In the genomic region with DNA sequence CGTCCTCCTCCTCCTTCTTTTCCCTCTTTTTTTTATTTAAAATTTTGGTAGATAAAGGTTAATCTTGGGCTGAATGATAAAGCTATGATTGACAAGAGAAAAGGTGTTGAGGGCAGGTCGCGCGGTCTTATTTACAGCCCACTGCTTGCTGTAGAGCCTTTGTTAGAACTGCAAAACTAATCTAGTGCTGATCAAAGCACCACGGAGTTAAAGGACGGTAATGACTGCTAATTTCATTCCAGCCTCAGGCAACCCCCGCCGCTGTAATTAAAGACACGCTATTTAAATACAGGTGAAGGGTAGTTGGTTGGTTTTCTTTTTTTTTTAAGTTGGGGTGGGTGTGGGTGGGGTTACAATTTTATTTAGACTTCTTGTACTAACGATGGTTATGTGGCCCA, we compare ENCODE assay signal across 13 mouse cellular contexts. TPM values are rescaled to one million over a fixed set of nuclear protein-coding genes. Genes with fewer than 3 reads are reported as not detected.
DNase-seq lines count a peak whose midpoint lies in the region; ATAC-seq and TF ChIP-seq lines count a peak whose summit lies in the region.
"Had no signal": no experiment of that assay in that cellular context is flagged by ENCODE, and none has a peak within 500 bp of the region (broad histone marks: within the 10 kb centered on the region; RNA-seq: fewer than 3 reads in every experiment).

No protein-coding gene starts in this region.

- H3K27me3 ChIP-seq in E14TG2a.4 (ENCODE audit: insufficient read depth, low read length): peaks cover 30% of the 10 kb centered on the region
- no peaks in the 10 kb centered on the region for H3K27me3 ChIP-seq in forebrain, postnatal 0 days (ENCODE audit: insufficient read depth, low read length)
- peaks cover 21% of the 10 kb centered on the region for H3K27me3 ChIP-seq in midbrain, embryonic 13.5 days

- H3K4me2 ChIP-seq in forebrain, postnatal 0 days (ENCODE audit: low read depth): peak overlapping the region; percentile 63
- peak overlapping the region; percentile 71 for H3K4me2 ChIP-seq in midbrain, embryonic 13.5 days (replicated peaks)

- ATAC-seq in forebrain, postnatal 0 days: no peak
- ATAC-seq in midbrain, embryonic 13.5 days: no peak

- no peaks in the 10 kb centered on the region for H3K9me3 ChIP-seq in E14TG2a.4 (ENCODE audit: low read length)
- no peaks in the 10 kb centered on the region for H3K9me3 ChIP-seq in forebrain, postnatal 0 days (ENCODE audit: low read length)
- H3K9me3 ChIP-seq in midbrain, embryonic 13.5 days: no peaks in the 10 kb centered on the region

- H3K9ac ChIP-seq in forebrain, postnatal 0 days: peak overlapping the region; percentile 65
- peak overlapping the region; percentile 65 for H3K9ac ChIP-seq in midbrain, embryonic 13.5 days (replicated peaks)

- no peak for TF ChIP-seq POLR2A in cortical plate, adult 2 months (IDR thresholded peaks at IDR 0.05; ENCODE audit: extremely low read depth, insufficient read depth, low read length)

- H3K36me3 ChIP-seq in E14TG2a.4 (ENCODE audit: insufficient read depth, low read length): no peaks in the 10 kb centered on the region
- no peaks in the 10 kb centered on the region for H3K36me3 ChIP-seq in forebrain, postnatal 0 days (ENCODE audit: insufficient read depth)
- no peaks in the 10 kb centered on the region for H3K36me3 ChIP-seq in midbrain, embryonic 13.5 days

- peak; percentile 41 for DNase-seq in forebrain, postnatal 0 days
- DNase-seq in layer of hippocampus, postnatal 25 days (ENCODE audit: extremely low spot score in 1 of 2, low spot score in 1 of 2): no peak
- no peak for DNase-seq in adrenal gland, postnatal 25 days
- DNase-seq in frontal cortex, postnatal 14 days (ENCODE audit: low spot score in 2 of 2): no peak
- DNase-seq in kidney, postnatal 4 days: no peak
- DNase-seq: kidney, postnatal 14 days; thymus, adult 18-20 months had no signal

- WGBS in forebrain, postnatal 0 days: 2% methylated on average over 10 of the region's 10 CpGs
- 4% methylated on average over 10 of the region's 10 CpGs for WGBS in midbrain, embryonic 13.5 days

- H3K27ac ChIP-seq in cortical plate, adult 2 months (ENCODE audit: insufficient read depth, low read length): peak overlapping the region; percentile 80
- peak overlapping the region; percentile 85 for H3K27ac ChIP-seq in forebrain, postnatal 0 days (ENCODE audit: low read depth, low read length)
- H3K27ac ChIP-seq in midbrain, embryonic 13.5 days: peak overlapping the region; percentile 86

- no peak for TF ChIP-seq CTCF in E14TG2a.4 (conservative IDR thresholded peaks at IDR 0.05; ENCODE audit: low read length)
- TF ChIP-seq CTCF in cortical plate, adult 2 months (IDR thresholded peaks at IDR 0.05; ENCODE audit: extremely low read depth, insufficient read depth, low read length): no peak
- TF ChIP-seq CTCF in forebrain, postnatal 0 days (IDR thresholded peaks at IDR 0.05; ENCODE audit: low read depth): no peak

- H3K4me3 ChIP-seq in E14TG2a.4 (replicated peaks; ENCODE audit: low read length): peak overlapping the region; percentile 57
- H3K4me3 ChIP-seq in cortical plate, adult 2 months (ENCODE audit: insufficient read depth, low read length): peak overlapping the region; percentile 50
- peak overlapping the region; percentile 40 for H3K4me3 ChIP-seq in forebrain, postnatal 0 days (ENCODE audit: low read depth, low read length)
- peak overlapping the region; percentile 42 for H3K4me3 ChIP-seq in midbrain, embryonic 13.5 days (replicated peaks)

- H3K4me1 ChIP-seq in E14TG2a.4 (replicated peaks; ENCODE audit: low read depth, low read length): peaks cover 79% of the 10 kb centered on the region
- H3K4me1 ChIP-seq in cortical plate, adult 2 months (ENCODE audit: control insufficient read depth, insufficient read depth, low read length): no peaks in the 10 kb centered on the region; the same call in 1 of the 2 replicates
- no peaks in the 10 kb centered on the region for H3K4me1 ChIP-seq in forebrain, postnatal 0 days (ENCODE audit: insufficient read depth)
- H3K4me1 ChIP-seq in midbrain, embryonic 13.5 days (replicated peaks): peaks cover 69% of the 10 kb centered on the region

RNA-seq across cellular contexts. Expression of gene Sox2, which starts 10.3 kb away (rescaled TPM):
- polyA plus RNA-seq in cortical plate, adult 2 months (2012; rRNA removed): 27.0 and 30.5 TPM in 2 replicates
- total RNA-seq in forebrain, postnatal 0 days (2014; rRNA removed): 80.9 and 120 TPM in 2 replicates
- 23.1 and 31.0 TPM in 2 replicates for polyA plus RNA-seq in forebrain, postnatal 0 days (2015; fragmentation: Nextera tagmentation; extraction: Ambion mirVana)
- polyA plus RNA-seq in midbrain, embryonic 13.5 days (2015; fragmentation: Nextera tagmentation; extraction: Ambion mirVana): 27.8 and 28.2 TPM in 2 replicates
- total RNA-seq in layer of hippocampus, postnatal 25 days (2021): 10 to 100 TPM; 47.2 to 53.7 TPM
- total RNA-seq in adrenal gland, postnatal 25 days (2021): 0.43 and 0.58 TPM in 2 replicates
- total RNA-seq: granulocyte monocyte progenitor cell, adult 5-6 weeks; hematopoietic stem cell, adult 5-6 weeks; liver, adult 2 months had no signal
- polyA plus RNA-seq: liver, adult 2 months had no signal

Comparison
In these comparisons a context has a peak if more than half of its experiments do, and no peak if none do; other contexts are left out.
1. RNA of gene Sox2, which starts 10.3 kb away (total RNA-seq): 80.9 to 120 TPM in forebrain, postnatal 0 days and 47.2 to 53.7 TPM in layer of hippocampus, postnatal 25 days; 0.43 to 0.58 TPM in adrenal gland, postnatal 25 days; every median in the first group is over 10 times any median in the second.
2. Peak in every context shown above with its lines, with median percentiles within 50 percentile points of each other: H3K4me3 ChIP-seq and H3K27ac ChIP-seq.